Mouse (Mus musculus) CD4-positive, CD25-positive, alpha-beta regulatory T cell, adult 2 months (primary cell): Measurements from ENCODE around the gene Reg3a.
"Not testable (repeated sequence)": the region's sequence is repeated elsewhere in the genome, so short reads cannot be mapped to it uniquely, and the experiment has no call there.

Experiments used
- DNase-seq: peaks from one replicate; pipeline ENCODE4 v3.0.0-alpha.2; 2012; ENCODE audit warnings: low read depth, low spot score

Gene Reg3a

GRCm38 (mm10) chr6:78380409-78380808 lies at the start of gene Reg3a:
TSS of gene Reg3a (plus strand) at chr6:78380709.
- DNase-seq = no peak

- no peak for DNase-seq
These were observed 48.5 kb upstream of the Reg3a start for GRCm38 (mm10) chr6:78331919-78332569.

GRCm38 (mm10) chr6:78340296-78340695 lies 40.2 kb upstream of the Reg3a start:
- no peak for DNase-seq

GRCm38 (mm10) chr6:78341689-78342088 lies 38.8 kb upstream of the Reg3a start:
- DNase-seq = no peak

- no peak for DNase-seq
These were observed 18.4 kb upstream of the Reg3a start for GRCm38 (mm10) chr6:78361971-78362563.

- DNase-seq = no peak
These were observed 10.2 kb upstream of the Reg3a start, which contains the start of gene Reg3b for GRCm38 (mm10) chr6:78370357-78370756. TSS of gene Reg3b (plus strand) at chr6:78370657.

GRCm38 (mm10) chr6:78378765-78379164 lies 1.7 kb upstream of the Reg3a start, which contains the start of gene Reg3d:
TSS of gene Reg3d (minus strand) at chr6:78378865.
- DNase-seq = no peak

- DNase-seq = no peak
These were observed 5.1 kb downstream of the Reg3a start for GRCm38 (mm10) chr6:78385609-78386008.

- DNase-seq = not testable (repeated sequence)
These were observed 14.8 kb downstream of the Reg3a start, which contains the start of gene Reg2 for GRCm38 (mm10) chr6:78395323-78395722. TSS of gene Reg2 (plus strand) at chr6:78395623.

- not testable (repeated sequence) for DNase-seq
These were observed 41.9 kb downstream of the Reg3a start, which contains the start of gene Reg1 for GRCm38 (mm10) chr6:78422411-78422810. TSS of gene Reg1 (plus strand) at chr6:78422711.

GRCm38 (mm10) chr6:78425497-78425896 lies 45.0 kb downstream of the Reg3a start:
- no peak for DNase-seq
